Mouse (Mus musculus): ENCODE data around the gene Ptgir. TPM values are rescaled to one million over a fixed set of nuclear protein-coding genes. Genes with fewer than 3 reads are reported as not detected.

Ptgir gene
- total RNA-seq, 2 experiments from 2014 or later, result 2.6 to 2.8 TPM

- no peak for DNase-seq
- intact Hi-C loops (cut with DNase I), result no loop called here
Observed at GRCm38 (mm10) chr7:16955712-16956111, 49.4 kb downstream of the Ptgir start.

- intact Hi-C loops (cut with DNase I), result no loop called here
- no peak for DNase-seq
Observed at GRCm38 (mm10) chr7:16956410-16957265, 50.3 kb downstream of the Ptgir start.

GRCm38 (mm10) chr7:16959539-16960187, 53.4 kb downstream of the Ptgir start, which contains the start of gene Pnmal1:
Gene Pnmal1 (plus strand): TSS chr7:16959679.
- intact Hi-C loops (cut with DNase I), result no loop called here
- DNase-seq, result no peak

Other genes with a start within 250 kb of the Ptgir start
- gene Ceacam15, start 230.8 kb upstream of the Ptgir start, total RNA-seq (2021), result under 1 TPM in 1 of 2 experiments, not detected in 1; 0.31 TPM
- not detected for gene Ceacam9, start 184.6 kb upstream of the Ptgir start, total RNA-seq (2021)
- 100 to 1,000 TPM; 118 TPM for gene Ap2s1, start 168.1 kb upstream of the Ptgir start, total RNA-seq (2021)
- 10 to 100 TPM; 22.6 to 28.7 TPM for gene Slc1a5, start 125.2 kb upstream of the Ptgir start, total RNA-seq (2021)
- gene Strn4, start 90.6 kb upstream of the Ptgir start, total RNA-seq (2021), result 10 to 100 TPM; 80.1 to 81.2 TPM
- 10 to 100 TPM; 45.5 to 48.1 TPM for gene Fkrp, start 89.8 kb upstream of the Ptgir start, total RNA-seq (2021)
- 10 to 100 TPM; 27.8 to 31.9 TPM for gene Prkd2, start 63.6 kb upstream of the Ptgir start, total RNA-seq (2021)
- gene Dact3, start 31.2 kb upstream of the Ptgir start, total RNA-seq (2021), result 10 to 100 TPM; 28.2 to 32.7 TPM
- 1 to 10 TPM in 1 of 2 experiments, under 1 TPM in 1; 0.82 to 1.4 TPM for gene Gng8, start 14.7 kb upstream of the Ptgir start, total RNA-seq (2021)
- 100 to 1,000 TPM; 252 to 262 TPM for gene Calm3, start 17.6 kb downstream of the Ptgir start, total RNA-seq (2021)
- gene Pnmal2, start 38.2 kb downstream of the Ptgir start, total RNA-seq (2021), result 1 to 10 TPM; 5.0 to 5.2 TPM
- not detected for gene Pnmal1, start 53.2 kb downstream of the Ptgir start, total RNA-seq (2021)
- gene Gm42372, start 76.6 kb downstream of the Ptgir start, total RNA-seq (2021), result under 1 TPM in 1 of 2 experiments, not detected in 1; 0.10 TPM
- gene Ccdc8, start 86.2 kb downstream of the Ptgir start, total RNA-seq (2021), result 10 to 100 TPM; 15.6 to 18.0 TPM
- 100 to 1,000 TPM; 104 to 105 TPM for gene Ppp5c, start 121.4 kb downstream of the Ptgir start, total RNA-seq (2021)
- gene Hif3a, start 155.9 kb downstream of the Ptgir start, total RNA-seq (2021), result 1 to 10 TPM; 1.5 to 7.1 TPM
- under 1 TPM in 1 of 2 experiments, not detected in 1; 0.10 TPM for gene Psg16, start 167.6 kb downstream of the Ptgir start, total RNA-seq (2021)
- not detected for gene Ceacam3, start 243.8 kb downstream of the Ptgir start, total RNA-seq (2021)